Mouse (Mus musculus) embryo, embryonic 9.5 days (tissue): Measurements from ENCODE around the gene Mapk10.

ENCODE experiments used
- DNase-seq: peaks from one replicate; pipeline ENCODE4 v3.0.0-alpha.2; 2017; ENCODE audit errors: extremely low spot score

Mapk10 gene

DNA sequence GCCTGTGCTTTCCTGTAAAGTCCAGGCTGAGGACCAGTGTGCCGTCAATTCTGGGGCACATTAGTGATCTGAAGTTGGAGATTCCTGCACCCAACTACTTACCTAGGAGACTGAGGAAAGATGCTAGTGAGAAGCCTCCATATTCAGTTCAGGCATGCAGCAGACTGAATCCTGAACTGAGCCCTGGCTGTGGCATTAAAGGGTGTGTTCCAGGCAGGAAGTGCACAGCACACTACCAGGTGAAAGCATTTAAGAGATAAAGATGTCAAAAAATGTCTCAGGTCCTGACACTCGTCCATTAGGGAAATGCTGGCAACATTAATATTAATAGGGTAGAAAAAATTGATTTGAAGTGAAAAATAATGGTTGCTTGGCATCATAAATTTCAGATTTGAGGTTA lies 44.4 kb downstream of the Mapk10 start:
- no peak for DNase-seq

- DNase-seq, result no peak
These were observed 47.1 kb downstream of the Mapk10 start for GRCm38 (mm10) chr5:103164022-103164421.

- DNase-seq, result no peak
These were observed 49.6 kb downstream of the Mapk10 start for GRCm38 (mm10) chr5:103161574-103161973.

- no peak for DNase-seq
These were observed 50.0 kb downstream of the Mapk10 start for GRCm38 (mm10) chr5:103161196-103161540.

GRCm38 (mm10) chr5:103160314-103161195 lies 50.6 kb downstream of the Mapk10 start:
- DNase-seq, result no peak

- DNase-seq, result no peak
These were observed 70.2 kb downstream of the Mapk10 start for GRCm38 (mm10) chr5:103140935-103141334.

GRCm38 (mm10) chr5:103134839-103135238 lies 76.3 kb downstream of the Mapk10 start:
- DNase-seq, result no peak

- no peak for DNase-seq
These were observed 77.5 kb downstream of the Mapk10 start for GRCm38 (mm10) chr5:103133626-103134025.

- DNase-seq, result no peak
These were observed 78.3 kb downstream of the Mapk10 start for GRCm38 (mm10) chr5:103132814-103133213.

DNA sequence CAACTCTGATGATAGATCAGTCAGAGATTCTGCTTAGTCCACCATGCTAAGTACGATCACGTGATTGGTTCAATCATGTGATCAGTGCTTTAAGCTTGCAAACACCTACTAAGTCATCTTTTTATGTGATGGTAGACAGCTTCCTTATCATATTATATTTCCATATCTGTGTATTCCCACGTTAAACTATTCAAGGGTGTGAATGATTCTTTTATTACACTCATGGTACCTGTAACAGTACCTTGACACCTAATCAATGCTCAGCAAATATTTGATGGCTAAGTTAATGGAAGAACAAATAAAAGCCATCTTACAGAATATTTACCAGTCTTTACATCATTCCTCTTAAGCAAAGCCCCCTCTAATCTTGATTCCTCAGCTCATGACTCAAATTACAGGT lies 91.5 kb downstream of the Mapk10 start:
- no peak for DNase-seq

DNA sequence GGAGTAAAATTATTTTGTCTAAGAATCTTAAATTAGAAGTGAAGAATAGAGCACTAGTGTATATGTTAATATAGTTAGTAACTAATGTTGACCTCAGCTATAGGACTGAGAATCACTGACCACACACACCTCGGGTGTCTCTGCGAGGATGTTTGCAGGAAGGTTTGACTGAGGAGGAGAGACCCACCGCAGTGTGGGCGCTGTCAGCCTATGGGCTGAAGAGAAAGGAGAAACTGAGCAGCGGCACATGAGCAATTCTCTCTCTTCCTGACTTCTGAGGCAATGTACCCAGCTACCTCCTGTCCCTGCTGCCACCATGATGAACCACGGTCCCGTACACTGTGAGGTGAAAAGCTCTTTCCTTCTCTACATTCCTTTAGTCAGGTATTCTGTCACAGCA lies 95.6 kb downstream of the Mapk10 start:
- no peak for DNase-seq

GRCm38 (mm10) chr5:103112471-103112870 lies 98.7 kb downstream of the Mapk10 start:
- DNase-seq, result no peak

- DNase-seq, result no peak
These were observed 101.7 kb downstream of the Mapk10 start for GRCm38 (mm10) chr5:103109409-103109808.

DNA sequence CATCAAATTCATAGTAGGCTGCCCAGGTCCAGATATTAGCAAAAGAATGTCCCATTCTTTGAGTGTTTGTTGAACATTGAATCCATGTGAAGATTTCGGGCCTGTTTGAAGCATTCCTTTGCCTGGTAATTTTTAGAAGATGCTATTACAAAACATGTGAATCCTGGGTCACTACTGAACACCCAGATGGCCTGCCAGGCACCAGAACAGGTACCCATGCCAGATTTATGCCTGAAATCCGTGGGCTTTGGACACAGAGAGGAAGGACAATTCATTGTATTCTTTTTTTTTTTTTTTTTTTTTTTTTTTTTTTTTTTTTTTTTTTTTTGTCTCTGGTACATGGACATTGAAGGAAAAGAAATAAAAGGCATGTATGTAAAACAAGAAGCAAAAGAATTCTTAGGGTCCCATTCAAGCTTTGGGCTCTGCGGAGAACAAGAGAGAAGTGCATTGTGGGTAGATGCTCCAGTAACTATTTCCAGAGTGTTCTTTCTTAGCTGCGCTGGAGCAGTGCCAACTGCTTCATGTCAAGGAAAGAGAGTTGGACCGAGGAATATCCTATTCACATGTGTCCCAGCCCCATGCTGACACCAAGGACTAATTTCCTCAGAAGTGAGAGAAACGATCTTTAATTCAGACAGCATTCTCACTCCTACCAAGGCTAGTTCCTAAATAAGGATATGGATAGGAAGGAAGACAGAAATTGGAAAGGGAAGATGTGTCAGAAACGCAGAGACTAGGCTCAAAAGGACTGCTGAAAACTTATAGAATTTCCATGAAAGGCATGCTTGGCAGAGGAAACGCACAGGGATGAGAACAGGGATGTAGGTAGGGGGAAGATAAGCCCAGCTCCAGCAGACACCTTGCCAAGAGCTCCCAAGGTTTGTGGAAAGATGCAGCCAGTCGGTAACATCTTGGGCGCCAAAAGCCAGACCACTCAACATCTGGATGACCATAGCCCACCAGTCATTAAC lies 105.4 kb downstream of the Mapk10 start:
- no peak for DNase-seq

- DNase-seq, result no peak
These were observed 107.1 kb downstream of the Mapk10 start for GRCm38 (mm10) chr5:103104082-103104481.

DNA sequence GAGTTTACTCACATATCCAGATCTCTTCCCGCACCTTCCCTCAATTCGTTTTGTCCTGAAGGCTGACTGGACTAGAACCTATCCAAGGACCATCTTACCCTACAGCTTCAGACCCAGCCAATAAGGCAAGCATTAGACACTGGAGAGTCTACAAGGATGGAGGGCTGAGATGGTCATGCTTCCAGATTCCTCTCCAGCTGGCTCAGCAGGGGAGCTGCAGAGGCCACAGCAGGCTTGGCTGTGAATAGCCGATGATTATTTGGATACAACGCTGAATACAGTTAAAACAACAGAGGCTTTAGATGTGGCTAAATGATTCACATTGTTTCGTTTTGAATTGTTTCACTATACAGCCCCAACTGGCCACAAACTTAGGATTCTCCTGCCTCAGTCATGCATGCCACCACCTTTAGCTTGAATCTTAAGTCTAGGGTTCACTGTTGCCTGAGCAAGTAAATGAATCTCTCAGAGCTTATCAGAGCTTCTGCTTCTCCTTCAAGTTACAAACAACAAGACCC lies 108.2 kb downstream of the Mapk10 start:
- no peak for DNase-seq

- DNase-seq, result no peak
These were observed 109.0 kb downstream of the Mapk10 start for GRCm38 (mm10) chr5:103102176-103102575.

GRCm38 (mm10) chr5:103094166-103094565 lies 117.0 kb downstream of the Mapk10 start:
- no peak for DNase-seq

GRCm38 (mm10) chr5:103085844-103086243 lies 125.3 kb downstream of the Mapk10 start:
- no peak for DNase-seq

GRCm38 (mm10) chr5:103075451-103075850 lies 135.7 kb downstream of the Mapk10 start:
- no peak for DNase-seq

GRCm38 (mm10) chr5:103072200-103072825 lies 138.8 kb downstream of the Mapk10 start:
- DNase-seq, result no peak
